Mouse (Mus musculus) adrenal gland, postnatal 25 days (tissue): ENCODE data around the gene Hjurp. TPM values are rescaled to one million over a fixed set of nuclear protein-coding genes. Genes with fewer than 3 reads are reported as not detected.

ENCODE experiments used
- DNase-seq: peaks from one replicate; pipeline ENCODE4 v3.0.0; 2021; ENCODE audit warnings: mixed read lengths
- total RNA-seq: library from RNA; stranded (reverse); gene quantifications from 2 replicates; pipeline ENCODE4 v1.2.3, GENCODE M21; 2021

Hjurp gene
- total RNA-seq, 1 experiment from 2014 or later: 64.0 TPM

GRCm38 (mm10) chr1:88297480-88298258 lies 20.2 kb upstream of the Hjurp start:
- no peak for DNase-seq

GRCm38 (mm10) chr1:88296171-88296920 lies 18.9 kb upstream of the Hjurp start:
- DNase-seq: no peak

GRCm38 (mm10) chr1:88294650-88295049 lies 17.2 kb upstream of the Hjurp start:
- no peak for DNase-seq

DNA sequence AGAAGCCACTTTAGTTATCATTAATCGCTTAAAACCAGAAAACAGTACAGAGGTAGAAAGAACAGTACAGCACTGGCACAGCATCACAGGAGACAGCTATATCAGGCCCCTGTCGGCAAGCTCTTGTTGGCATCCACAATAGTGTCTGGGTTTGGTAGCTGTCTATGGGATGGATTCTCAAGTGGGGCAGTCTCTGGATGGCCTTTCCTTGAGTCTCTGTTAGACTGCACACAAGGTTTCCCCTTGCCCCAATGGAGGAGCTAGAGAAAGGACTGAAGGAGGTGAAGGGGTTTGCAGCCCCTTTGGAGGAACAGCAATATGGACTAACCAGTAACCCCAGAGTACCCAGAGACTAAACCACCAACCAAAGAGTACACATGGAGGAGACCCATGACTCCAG lies 14.6 kb upstream of the Hjurp start:
- no peak for DNase-seq

GRCm38 (mm10) chr1:88291409-88292005 lies 14.1 kb upstream of the Hjurp start:
- DNase-seq: no peak

DNA sequence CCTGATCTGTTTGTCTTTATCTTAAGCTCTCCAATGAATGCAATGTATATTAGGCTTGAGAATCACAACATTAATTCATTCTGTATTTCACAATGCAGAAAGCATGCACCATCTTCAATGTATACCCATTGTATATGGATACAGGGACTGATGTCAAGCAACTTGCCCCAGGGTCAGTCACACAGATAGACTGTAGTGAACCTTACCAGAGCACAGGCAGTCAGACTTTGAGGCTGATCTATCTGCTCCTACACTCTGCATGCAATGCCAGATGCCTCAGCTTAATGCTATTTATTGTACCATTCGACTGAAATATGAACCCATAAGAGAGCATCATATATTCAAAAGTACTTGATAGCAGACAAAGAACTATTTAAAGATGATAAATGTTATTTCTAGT lies 13.1 kb upstream of the Hjurp start:
- DNase-seq: no peak

DNA sequence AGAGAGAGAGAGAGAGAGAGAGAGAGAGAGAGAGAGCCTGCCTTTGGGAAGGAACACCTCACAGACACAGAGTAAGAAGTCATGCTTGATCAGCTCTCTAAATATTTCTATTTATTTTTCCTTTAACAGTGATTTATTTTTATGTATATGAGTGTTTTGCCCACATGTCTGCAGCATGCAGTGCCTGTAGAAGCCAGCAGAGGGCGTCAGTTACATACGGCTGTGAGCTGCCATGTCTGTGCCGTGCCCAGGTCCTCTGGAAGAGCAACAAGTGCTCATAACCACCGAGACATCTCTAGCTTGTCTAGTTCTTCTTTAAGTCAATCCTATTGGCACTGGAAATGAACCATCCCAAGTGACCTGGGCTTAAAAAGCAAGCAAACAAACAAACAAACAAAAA lies 12.5 kb upstream of the Hjurp start:
- DNase-seq: peak; percentile 78

DNA sequence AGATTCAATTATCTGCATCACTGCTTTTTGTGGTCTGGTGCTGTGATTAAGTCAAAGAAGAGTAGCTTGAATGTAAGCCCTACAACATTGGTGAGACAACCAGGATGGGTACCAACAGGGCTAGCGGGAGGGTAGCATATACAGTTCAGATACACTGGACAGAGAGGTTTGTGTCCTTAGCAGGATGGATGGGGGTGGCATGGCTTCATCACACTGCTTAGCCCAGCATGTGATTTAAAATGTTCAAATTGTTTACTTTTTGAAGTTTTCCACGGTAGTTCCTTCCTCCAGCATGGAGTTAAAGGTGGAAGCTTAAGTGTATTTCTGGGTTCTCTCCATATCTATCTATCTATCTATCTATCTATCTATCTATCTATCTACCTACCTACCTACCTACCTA lies 11.7 kb upstream of the Hjurp start:
- no peak for DNase-seq

DNA sequence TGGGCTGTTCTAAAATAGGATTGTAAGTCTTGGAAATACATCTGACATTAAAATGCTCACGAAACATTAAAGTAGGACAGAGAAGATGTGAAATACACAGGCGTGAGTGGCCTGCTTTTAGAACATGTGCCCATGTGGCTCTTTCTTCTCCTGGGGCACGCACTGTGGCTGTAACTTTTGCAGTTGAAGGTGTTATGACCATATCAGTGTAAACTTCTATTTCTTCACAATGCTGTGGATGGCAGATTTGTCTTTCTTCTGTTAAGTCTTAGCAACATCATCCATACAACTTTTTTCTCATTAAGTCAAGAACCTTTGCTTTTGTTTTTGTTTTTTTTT lies 11.3 kb upstream of the Hjurp start:
- DNase-seq: no peak

- DNase-seq: no peak
These were observed 10.8 kb upstream of the Hjurp start for GRCm38 (mm10) chr1:88288056-88288788.

DNA sequence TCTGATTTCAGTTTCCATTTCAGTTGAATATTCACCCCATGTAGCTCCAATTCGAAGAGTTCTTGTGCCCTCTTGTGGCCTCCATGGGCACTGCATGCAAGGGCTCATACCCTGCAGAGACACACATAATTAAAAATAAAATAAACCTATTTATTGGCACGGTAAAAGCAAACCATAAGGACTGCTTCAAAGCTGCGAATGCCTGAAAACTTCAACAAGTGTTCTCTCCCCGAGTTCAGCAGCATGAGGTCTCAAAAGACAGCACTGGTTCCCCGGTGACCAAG lies 10.2 kb upstream of the Hjurp start:
- peak; percentile 79 for DNase-seq

DNA sequence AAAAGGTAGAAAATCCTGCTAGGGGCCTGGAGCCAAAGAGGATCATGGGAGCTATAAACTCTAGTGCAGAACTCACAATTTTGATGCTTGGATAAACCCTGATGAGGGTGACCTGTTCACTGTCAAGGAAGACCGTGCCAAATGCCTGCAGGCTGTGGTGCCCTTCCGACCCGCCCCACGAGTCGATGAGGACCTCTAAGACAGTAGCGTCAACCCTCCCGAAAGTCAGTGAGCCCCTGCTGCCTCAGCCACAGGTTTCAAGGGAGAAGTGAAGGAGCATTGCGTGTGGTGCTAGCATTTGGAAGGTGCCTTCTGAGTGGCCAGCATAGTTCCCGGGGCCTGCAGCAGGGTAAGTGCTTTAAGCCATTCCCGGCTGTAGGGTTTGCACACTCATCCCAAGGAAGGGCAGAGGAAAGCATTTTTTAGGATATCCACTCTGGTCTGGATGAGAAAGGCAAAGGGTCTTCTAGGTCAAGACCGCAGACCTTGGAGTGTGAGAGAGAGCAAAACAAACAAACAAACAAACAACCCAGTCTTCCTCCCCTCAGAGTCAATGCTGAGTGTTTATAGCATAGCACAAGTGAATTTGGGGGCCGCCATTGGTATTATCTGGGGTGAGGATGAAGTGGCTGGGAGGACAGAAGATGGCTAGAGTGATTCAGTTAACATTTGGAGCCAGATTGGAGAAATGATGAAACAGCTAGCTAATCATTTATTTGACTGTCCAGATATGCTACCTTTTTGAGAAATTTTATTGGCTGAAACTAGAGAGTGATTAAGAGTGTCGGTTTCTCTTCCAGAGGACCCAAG lies 9.7 kb upstream of the Hjurp start:
- no peak for DNase-seq

GRCm38 (mm10) chr1:88286136-88286845 lies 8.9 kb upstream of the Hjurp start:
- DNase-seq: no peak

GRCm38 (mm10) chr1:88285652-88286051 lies 8.2 kb upstream of the Hjurp start:
- DNase-seq: no peak

DNA sequence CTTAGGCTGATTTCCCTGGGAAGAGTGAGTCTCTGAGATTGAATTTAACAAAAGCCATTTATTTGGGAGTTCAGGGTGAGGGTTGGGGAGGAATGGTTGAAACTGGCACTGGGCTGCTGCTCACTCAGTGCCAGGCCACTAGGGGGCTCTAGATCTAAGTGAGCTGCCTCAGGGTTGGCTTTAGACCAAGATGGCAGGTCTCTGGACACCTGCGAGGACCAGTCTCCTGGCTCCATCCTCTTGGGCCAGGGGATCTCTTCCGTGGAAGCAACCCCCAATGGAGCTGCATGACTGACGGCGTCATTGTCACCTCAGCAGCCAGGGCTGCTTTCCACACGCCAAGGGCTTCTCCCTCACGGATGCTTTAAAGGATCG lies 7.5 kb upstream of the Hjurp start:
- DNase-seq: peak; percentile 51

- no peak for DNase-seq
These were observed 7.0 kb upstream of the Hjurp start for GRCm38 (mm10) chr1:88284228-88284945.

GRCm38 (mm10) chr1:88283376-88284227 lies 6.2 kb upstream of the Hjurp start:
- DNase-seq: no peak

GRCm38 (mm10) chr1:88282301-88282700 lies 4.9 kb upstream of the Hjurp start:
- no peak for DNase-seq

DNA sequence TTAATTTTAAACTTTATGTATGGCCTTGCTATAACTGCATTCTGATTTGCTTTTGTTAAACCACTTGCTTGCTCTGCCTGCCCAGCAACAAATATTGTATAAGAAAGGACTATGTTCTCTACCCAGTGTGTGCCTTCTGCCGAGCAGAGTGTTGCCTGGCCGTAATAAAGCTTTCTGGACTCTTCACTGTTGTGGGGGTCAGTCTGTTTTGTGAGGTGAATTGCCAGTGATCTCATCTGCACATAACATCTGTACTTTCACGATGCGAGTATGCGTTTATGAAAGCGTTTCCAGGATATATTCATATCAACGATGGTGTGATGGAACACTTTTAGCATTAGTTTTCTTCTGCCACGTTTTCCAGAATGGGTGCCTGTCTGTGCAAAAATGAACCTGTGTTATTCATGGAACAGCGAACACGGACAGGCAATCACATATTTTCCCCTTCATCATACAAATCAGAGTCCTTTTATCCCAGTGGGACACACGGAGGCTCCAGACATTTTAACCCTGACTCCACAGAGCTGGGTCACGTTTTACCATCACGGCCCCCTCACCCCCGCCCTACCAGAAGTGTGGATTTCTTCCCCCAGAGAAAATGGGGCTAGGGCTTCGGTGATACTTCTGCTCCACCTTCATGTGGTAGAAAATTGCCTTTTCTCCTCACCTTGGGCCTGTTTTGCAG lies 2.7 kb upstream of the Hjurp start:
- no peak for DNase-seq
